Mouse (Mus musculus) cortical plate, adult 2 months (tissue): Measurements from ENCODE around the gene Timm8a1. TPM values are rescaled to one million over a fixed set of nuclear protein-coding genes. Genes with fewer than 3 reads are reported as not detected.

Experiments
- H3K27ac ChIP-seq: fragments of 200-500 bp; 2 replicates; pipeline ENCODE4 v1.5.1; 2012; ENCODE audit warnings: low read length, control low read depth, inconsistent platforms; ENCODE audit not compliant: insufficient read depth
- H3K4me1 ChIP-seq: fragments of 200-500 bp; 2 replicates; pipeline ENCODE4 v1.6.1; 2011; ENCODE audit warnings: low read length; ENCODE audit not compliant: control insufficient read depth, insufficient read depth
- H3K4me3 ChIP-seq: fragments of 200-500 bp; 2 replicates; pipeline ENCODE4 v1.5.1; 2011; ENCODE audit warnings: mild to moderate bottlenecking, low read length, control low read depth; ENCODE audit not compliant: insufficient read depth
- CTCF ChIP-seq: fragments of 200-500 bp; IDR thresholded peaks from 2 replicates; pipeline ENCODE4 v1.5.1; 2011; ENCODE audit warnings: mild to moderate bottlenecking, control low read depth, low read length; ENCODE audit not compliant: insufficient read depth; ENCODE audit errors: extremely low read depth
- POLR2A ChIP-seq: fragments of 200-500 bp; IDR thresholded peaks from 2 replicates; pipeline ENCODE4 v1.6.1; 2011; ENCODE audit warnings: mild to moderate bottlenecking, low read length, control low read depth; ENCODE audit not compliant: insufficient read depth; ENCODE audit errors: extremely low read depth
- polyA plus RNA-seq: library from polyadenylated mRNA; depleted of rRNA; stranded (reverse); fragments of >200 nt; gene quantifications from 2 replicates; pipeline ENCODE4 v1.2.3, GENCODE M21; 2012

Timm8a1 gene
- polyA plus RNA-seq, 1 experiment: 17.0 TPM

GRCm38 (mm10) chrX:134580528-134581305 lies 39.1 kb upstream of the Timm8a1 start:
- TF ChIP-seq CTCF: no peak
- TF ChIP-seq POLR2A: no peak
- Histone ChIP-seq H3K4me3 (no peak overlapping the region), H3K4me1 (no peaks in the 10 kb centered on the region), H3K27ac (no peak overlapping the region)

- no peak for TF ChIP-seq POLR2A
- no peak for TF ChIP-seq CTCF
- no peak overlapping the region for H3K27ac ChIP-seq
- no peaks in the 10 kb centered on the region for H3K4me1 ChIP-seq
- H3K4me3 ChIP-seq: no peak overlapping the region
Measured at GRCm38 (mm10) chrX:134577896-134578295, 36.2 kb upstream of the Timm8a1 start.

GRCm38 (mm10) chrX:134566536-134567222 lies 25.0 kb upstream of the Timm8a1 start:
- H3K27ac ChIP-seq: no peak overlapping the region
- H3K4me1 ChIP-seq: no peaks in the 10 kb centered on the region
- TF ChIP-seq CTCF: no peak
- no peak for TF ChIP-seq POLR2A
- no peak overlapping the region for H3K4me3 ChIP-seq

GRCm38 (mm10) chrX:134564326-134564725 lies 22.7 kb upstream of the Timm8a1 start:
- H3K4me3 ChIP-seq: no peak overlapping the region
- TF ChIP-seq CTCF (no peak), POLR2A (no peak)
- H3K27ac ChIP-seq: no peak overlapping the region
- H3K4me1 ChIP-seq: no peaks in the 10 kb centered on the region

- TF ChIP-seq CTCF (no peak), POLR2A (no peak)
- no peaks in the 10 kb centered on the region for H3K4me1 ChIP-seq
- no peak overlapping the region for H3K27ac ChIP-seq
- H3K4me3 ChIP-seq: no peak overlapping the region
Measured at GRCm38 (mm10) chrX:134554425-134554824, 12.8 kb upstream of the Timm8a1 start.

- Histone ChIP-seq H3K4me1 (no peaks in the 10 kb centered on the region), H3K27ac (no peak overlapping the region), H3K4me3 (no peak overlapping the region)
- TF ChIP-seq POLR2A (no peak), CTCF (no peak)
Measured at GRCm38 (mm10) chrX:134553326-134553725, 11.7 kb upstream of the Timm8a1 start.

- Histone ChIP-seq H3K4me1 (no peaks in the 10 kb centered on the region), H3K4me3 (no peak overlapping the region), H3K27ac (no peak overlapping the region)
- 0 out of 2 replicates have a peak, but pooled peaks have one; percentile 11 for TF ChIP-seq CTCF
- TF ChIP-seq POLR2A: no peak
Measured at GRCm38 (mm10) chrX:134550903-134551302, 9.2 kb upstream of the Timm8a1 start.

- H3K4me1 ChIP-seq: no peaks in the 10 kb centered on the region
- no peak overlapping the region for H3K27ac ChIP-seq
- H3K4me3 ChIP-seq: no peak overlapping the region
- no peak for TF ChIP-seq CTCF
- TF ChIP-seq POLR2A: no peak
Measured at GRCm38 (mm10) chrX:134547330-134547729, 5.7 kb upstream of the Timm8a1 start.

- TF ChIP-seq POLR2A: no peak
- TF ChIP-seq CTCF: no peak
- peak overlapping the region; percentile 93; the same call in 1 of the 2 replicates for H3K27ac ChIP-seq
- peak overlapping the region; percentile 94 for H3K4me3 ChIP-seq
- H3K4me1 ChIP-seq: no peaks in the 10 kb centered on the region
Measured at GRCm38 (mm10) chrX:134541955-134542308, 267 bp upstream of the Timm8a1 start.
